ENCODE assay signal across 8 mouse cellular contexts in the genomic region with DNA sequence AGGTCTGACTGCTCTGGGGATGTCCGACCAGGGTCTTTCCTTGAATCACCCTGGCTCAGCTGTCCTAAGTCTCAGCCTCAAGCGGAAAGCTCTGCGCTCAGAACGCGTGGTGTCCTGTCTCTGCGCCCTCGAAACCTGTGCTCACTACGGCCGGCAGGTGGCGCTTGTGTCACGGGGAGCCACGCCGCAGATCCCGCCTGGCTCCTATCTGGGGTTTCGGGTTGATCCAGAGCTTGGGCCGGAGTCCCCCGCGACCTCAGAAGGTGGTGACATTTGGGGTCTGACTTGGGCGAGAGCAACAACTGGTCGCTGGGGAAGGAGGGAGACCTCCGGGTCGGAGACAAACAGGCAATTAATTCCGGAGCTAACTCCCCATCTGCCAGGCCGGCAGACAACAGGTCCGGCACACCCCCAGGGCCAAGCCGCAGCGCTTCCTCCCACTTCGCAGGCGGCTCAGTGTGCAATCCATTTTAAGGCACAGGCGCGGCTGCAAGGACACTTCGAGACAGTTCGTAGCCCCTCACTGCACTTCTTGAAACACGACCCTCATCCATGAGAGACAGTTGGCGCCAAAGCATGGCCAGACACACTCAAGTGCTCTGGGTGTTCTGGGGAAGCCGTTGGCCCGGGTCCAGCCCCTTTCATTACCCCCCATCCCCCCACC. TPM values are rescaled to one million over a fixed set of nuclear protein-coding genes. Genes with fewer than 3 reads are reported as not detected.
DNase-seq lines count a peak whose midpoint lies in the region; ATAC-seq and TF ChIP-seq lines count a peak whose summit lies in the region.

No protein-coding gene starts in this region.

- peak overlapping the region; percentile 79 for H3K4me2 ChIP-seq in midbrain, embryonic 12.5 days (replicated peaks)

- 0 out of 2 replicates have a peak, but pooled peaks have one; percentile 99 for TF ChIP-seq CTCF in heart, adult 2 months (IDR thresholded peaks at IDR 0.05)

- H3K36me3 ChIP-seq in embryonic facial prominence, embryonic 10.5 days (replicated peaks), result 0 out of 2 replicates have a peak, but pooled peaks cover 11% of the 10 kb centered on the region
- no peaks in the 10 kb centered on the region for H3K36me3 ChIP-seq in heart, adult 2 months (ENCODE audit: control insufficient read depth, insufficient read depth, low read length)
- 0 out of 2 replicates have a peak, but pooled peaks cover 3% of the 10 kb centered on the region for H3K36me3 ChIP-seq in limb, embryonic 10.5 days
- H3K36me3 ChIP-seq in midbrain, embryonic 12.5 days, result no peaks in the 10 kb centered on the region

- peak overlapping the region; percentile 74 for H3K4me3 ChIP-seq in embryonic facial prominence, embryonic 10.5 days
- H3K4me3 ChIP-seq in heart, adult 2 months, result peak overlapping the region; percentile 77
- H3K4me3 ChIP-seq in limb, embryonic 10.5 days, result peak overlapping the region; percentile 64
- peak overlapping the region; percentile 62 for H3K4me3 ChIP-seq in midbrain, embryonic 12.5 days

- H3K27me3 ChIP-seq in embryonic facial prominence, embryonic 10.5 days (replicated peaks; ENCODE audit: low read depth, poor library complexity, severe bottlenecking), result peaks cover 71% of the 10 kb centered on the region
- peaks cover 8% of the 10 kb centered on the region; the same call in 1 of the 2 replicates for H3K27me3 ChIP-seq in heart, adult 2 months (ENCODE audit: control insufficient read depth, insufficient read depth, low read length)
- peaks cover 74% of the 10 kb centered on the region for H3K27me3 ChIP-seq in limb, embryonic 10.5 days (ENCODE audit: low read depth, poor library complexity, severe bottlenecking)
- peaks cover 97% of the 10 kb centered on the region for H3K27me3 ChIP-seq in midbrain, embryonic 12.5 days

- ATAC-seq in midbrain, embryonic 12.5 days (ENCODE audit: low FRiP score, low read depth), result peak; percentile 52

- peak; percentile 54 for DNase-seq in 3T3-L1 (ENCODE audit: low read depth, low spot score)
- peak; percentile 86 for DNase-seq in adrenal gland, postnatal 25 days
- DNase-seq in embryonic facial prominence, embryonic 10.5 days (ENCODE audit: low spot score), result peak; percentile 92
- peak; percentile 87 to 92 for DNase-seq in heart, adult 2 months
- peak; percentile 89 for DNase-seq in kidney, adult 18-20 months
- peak; percentile 96 for DNase-seq in limb, embryonic 10.5 days (ENCODE audit: low spot score)
- DNase-seq in spleen, adult 12 weeks (ENCODE audit: low spot score), result peak; percentile 43

- intact Hi-C loops in heart, adult 2 months (cut with DNase I), result loop anchor here (1.0 to 10.0 kb wide), 8 partner anchors 55 to 398 kb away; no protein-coding TSS in a partner anchor

- H3K9me3 ChIP-seq in embryonic facial prominence, embryonic 10.5 days, result no peaks in the 10 kb centered on the region
- H3K9me3 ChIP-seq in limb, embryonic 10.5 days (replicated peaks), result no peaks in the 10 kb centered on the region
- no peaks in the 10 kb centered on the region for H3K9me3 ChIP-seq in midbrain, embryonic 12.5 days

- under 1% methylated on average over 37 of the region's 37 CpGs for WGBS in embryonic facial prominence, embryonic 10.5 days
- WGBS in heart, adult 2 months, result 1% methylated on average over 37 of the region's 37 CpGs
- WGBS in limb, embryonic 10.5 days, result under 1% methylated on average over 37 of the region's 37 CpGs
- WGBS in midbrain, embryonic 12.5 days, result under 1% methylated on average over 37 of the region's 37 CpGs

- 0 out of 2 replicates have a peak, but pooled peaks cover 1% of the 10 kb centered on the region for H3K79me2 ChIP-seq in heart, adult 2 months (replicated peaks; ENCODE audit: control insufficient read depth, insufficient read depth, low read length)

- H3K27ac ChIP-seq in embryonic facial prominence, embryonic 10.5 days (replicated peaks), result peak overlapping the region; percentile 87
- H3K27ac ChIP-seq in heart, adult 2 months, result peak overlapping the region; percentile 93; the same call in 1 of the 2 replicates
- peak overlapping the region; percentile 90 for H3K27ac ChIP-seq in limb, embryonic 10.5 days
- peak overlapping the region; percentile 82 for H3K27ac ChIP-seq in midbrain, embryonic 12.5 days (replicated peaks)

- peak; percentile 72; the same call in 1 of the 2 replicates for TF ChIP-seq EP300 in heart, adult 2 months (IDR thresholded peaks at IDR 0.05; ENCODE audit: insufficient read depth, low read depth, low read length)

- peak overlapping the region; percentile 30; the same call in 1 of the 2 replicates for H3K9ac ChIP-seq in heart, adult 2 months (ENCODE audit: low read depth, low read length)
- H3K9ac ChIP-seq in midbrain, embryonic 12.5 days (replicated peaks), result peak overlapping the region; percentile 77

- TF ChIP-seq POLR2A in heart, adult 2 months (IDR thresholded peaks at IDR 0.05; ENCODE audit: insufficient read depth, low read depth, low read length), result no peak

- peaks cover 77% of the 10 kb centered on the region for H3K4me1 ChIP-seq in embryonic facial prominence, embryonic 10.5 days
- H3K4me1 ChIP-seq in heart, adult 2 months (ENCODE audit: control insufficient read depth, insufficient read depth, low read length), result peaks cover 4% of the 10 kb centered on the region; the same call in 1 of the 2 replicates
- H3K4me1 ChIP-seq in limb, embryonic 10.5 days, result peaks cover 70% of the 10 kb centered on the region
- H3K4me1 ChIP-seq in midbrain, embryonic 12.5 days, result peaks cover 78% of the 10 kb centered on the region

RNA-seq across cellular contexts. Expression of a gene that starts 0.7 kb away (rescaled TPM):
- total RNA-seq in adrenal gland, postnatal 25 days (2021), result 7.4 and 13.7 TPM in 2 replicates
- 3.3 and 3.4 TPM in 2 replicates for polyA plus RNA-seq in embryonic facial prominence, embryonic 10.5 days (2016; fragmentation: Nextera tagmentation; extraction: Ambion mirVana)
- 10 to 100 TPM; 10.7 to 12.0 TPM for total RNA-seq in heart, adult 2 months (2021)
- polyA plus RNA-seq in heart, adult 2 months (2012; rRNA removed), result 7.3 and 8.2 TPM in 2 replicates
- 2.8 and 3.9 TPM in 2 replicates for polyA plus RNA-seq in limb, embryonic 10.5 days (2016; fragmentation: Nextera tagmentation; extraction: Ambion mirVana)
- polyA plus RNA-seq in midbrain, embryonic 12.5 days (2016; fragmentation: Nextera tagmentation; extraction: Ambion mirVana), result 10.0 and 10.1 TPM in 2 replicates

RNA-seq across cellular contexts. Expression of a gene that starts 38.9 kb away (rescaled TPM):
- 35.6 and 47.0 TPM in 2 replicates for total RNA-seq in adrenal gland, postnatal 25 days (2021)
- polyA plus RNA-seq in embryonic facial prominence, embryonic 10.5 days (2016; fragmentation: Nextera tagmentation; extraction: Ambion mirVana), result 2.7 TPM in 2 replicates
- total RNA-seq in heart, adult 2 months (2021), result under 1 TPM; 0.55 to 0.61 TPM
- 4.4 and 11.1 TPM in 2 replicates for polyA plus RNA-seq in heart, adult 2 months (2012; rRNA removed)
- polyA plus RNA-seq in limb, embryonic 10.5 days (2016; fragmentation: Nextera tagmentation; extraction: Ambion mirVana), result 1.2 and 2.2 TPM in 2 replicates
- polyA plus RNA-seq in midbrain, embryonic 12.5 days (2016; fragmentation: Nextera tagmentation; extraction: Ambion mirVana), result 0.51 and 0.56 TPM in 2 replicates

Comparison
In these comparisons a context has a peak if more than half of its experiments do, and no peak if none do; other contexts are left out.
1. Peak in every context shown above with its lines: DNase-seq, ATAC-seq, H3K4me3 ChIP-seq and H3K27ac ChIP-seq.
2. DNase-seq: peak in every context shown above with its lines; median percentile 96 in limb, embryonic 10.5 days; 92 in embryonic facial prominence, embryonic 10.5 days; 90 in heart, adult 2 months; 89 in kidney, adult 18-20 months; 86 in adrenal gland, postnatal 25 days; 54 in 3T3-L1; 43 in spleen, adult 12 weeks.